Mouse (Mus musculus) embryonic facial prominence, embryonic 11.5 days (tissue): Measurements from ENCODE around the gene Ncan. TPM values are rescaled to one million over a fixed set of nuclear protein-coding genes. Genes with fewer than 3 reads are reported as not detected.
"Not testable (repeated sequence)": the region's sequence is repeated elsewhere in the genome, so short reads cannot be mapped to it uniquely, and the experiment has no call there.

Source experiments
- ATAC-seq: fragments of 200-750 bp; cut with Nextera tagmentation; replicated peaks from 2 replicates; pipeline ENCODE4 v1.8.0; 2017; ENCODE audit warnings: low read depth; ENCODE audit not compliant: insufficient number of reproducible peaks, low FRiP score, low TSS enrichment
- DNase-seq: peaks from one replicate; pipeline ENCODE4 v3.0.0-alpha.2; 2015; ENCODE audit warnings: low spot score
- H3K27ac ChIP-seq: fragments of 300-500 bp; sonication (generic); replicated peaks from 2 replicates; pipeline ENCODE4 v1.5.1; 2014; ENCODE audit warnings: mild to moderate bottlenecking, low read depth, low read length, control low read depth
- H3K27me3 ChIP-seq: fragments of 300-500 bp; sonication (generic); 2 replicates; pipeline ENCODE4 v1.6.1; 2014; ENCODE audit warnings: mild to moderate bottlenecking, low read length, moderate library complexity, mixed read lengths; ENCODE audit not compliant: control insufficient read depth, insufficient read depth
- H3K36me3 ChIP-seq: fragments of 300-500 bp; sonication (generic); replicated peaks from 2 replicates; pipeline ENCODE4 v1.6.1; 2014; ENCODE audit warnings: low read depth, mild to moderate bottlenecking, low read length, moderate library complexity, mixed read lengths; ENCODE audit not compliant: control insufficient read depth, insufficient read depth
- H3K4me1 ChIP-seq: fragments of 300-500 bp; sonication (generic); 2 replicates; pipeline ENCODE4 v1.6.1; 2014; ENCODE audit warnings: low read length, mixed read lengths; ENCODE audit not compliant: control insufficient read depth, insufficient read depth
- H3K4me2 ChIP-seq: fragments of 300-500 bp; sonication (generic); 2 replicates; pipeline ENCODE4 v1.6.1; 2014; ENCODE audit warnings: low read depth, mild to moderate bottlenecking, control low read depth, low read length, moderate library complexity
- H3K4me3 ChIP-seq: fragments of 300-500 bp; sonication (generic); 2 replicates; pipeline ENCODE4 v1.5.1; 2014; ENCODE audit warnings: low read depth, low read length, control low read depth
- H3K9ac ChIP-seq: fragments of 300-500 bp; sonication (generic); replicated peaks from 2 replicates; pipeline ENCODE4 v1.6.1; 2014; ENCODE audit warnings: mild to moderate bottlenecking, control low read depth, low read length
- H3K9me3 ChIP-seq: fragments of 300-500 bp; sonication (generic); replicated peaks from 2 replicates; pipeline ENCODE4 v1.6.1; 2016; ENCODE audit warnings: mild to moderate bottlenecking, low read length, inconsistent platforms, mixed read lengths; ENCODE audit not compliant: control insufficient read depth
- WGBS: fragments of 180-500 bp; shearing (Covaris S2); extraction: QIAGEN DNeasy Blood & Tissue Kit; methylation state at CpG from one replicate; pipeline ENCODE4 v1.1.7; 2014; 5-methylcytosine and 5-hydroxymethylcytosine counted together
- microRNA-seq: library from miRNA; unstranded; fragments of <30 nt; microRNA quantifications from one replicate; pipeline ENCODE4, GENCODE M21; 2016; ENCODE audit warnings: borderline number of aligned reads
- polyA plus RNA-seq: library from polyadenylated mRNA; unstranded; fragments of >200 nt; fragmentation: Nextera tagmentation; extraction: Ambion mirVana; gene quantifications from 2 replicates; pipeline ENCODE4 v1.2.1, GENCODE M21; 2014

The Ncan gene
- polyA plus RNA-seq, 1 experiment from 2014 or later: 6.4 TPM

- Histone ChIP-seq H3K9ac (no peak overlapping the region), H3K27ac (no peak overlapping the region), H3K36me3 (peaks cover 4% of the 10 kb centered on the region), H3K4me3 (no peak overlapping the region), H3K4me1 (no peaks in the 10 kb centered on the region), H3K27me3 (no peaks in the 10 kb centered on the region), H3K4me2 (no peak overlapping the region), H3K9me3 (no peaks in the 10 kb centered on the region)
- DNase-seq: no peak
- 80% methylated on average over 2 of the region's 2 CpGs for WGBS
- no peak for ATAC-seq
Observed at GRCm38 (mm10) chr8:70071836-70072440, 48.7 kb downstream of the Ncan start.

GRCm38 (mm10) chr8:70057721-70058120 is 63.0 kb downstream of the Ncan start:
- DNase-seq (no peak), ATAC-seq (no peak)
- H3K36me3 ChIP-seq: peaks cover 14% of the 10 kb centered on the region

DNA sequence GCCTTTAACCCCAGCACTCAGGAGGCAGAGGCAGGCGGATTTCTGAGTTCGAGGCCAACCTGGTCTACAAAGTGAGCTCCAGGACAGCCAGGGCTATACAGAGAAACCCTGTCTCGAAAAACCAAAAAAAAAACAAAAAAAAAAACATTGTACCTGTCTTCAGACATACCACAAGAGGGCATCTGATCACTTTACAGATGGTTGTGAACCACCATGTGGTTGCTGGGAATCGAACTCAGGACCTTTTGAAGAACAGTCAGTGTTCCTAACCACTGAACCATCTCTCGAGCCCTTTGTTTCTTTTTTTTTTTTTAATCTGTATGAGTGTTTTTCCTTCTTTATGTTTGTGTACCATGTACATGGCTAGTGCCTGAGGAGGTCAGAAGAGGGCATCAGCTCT is 70.2 kb downstream of the Ncan start:
- H3K9me3 ChIP-seq, H3K27me3 ChIP-seq, H3K4me2 ChIP-seq, H3K36me3 ChIP-seq, H3K9ac ChIP-seq, ATAC-seq, H3K4me3 ChIP-seq, DNase-seq, H3K27ac ChIP-seq, H3K4me1 ChIP-seq: not testable (repeated sequence)
- WGBS: 96% methylated on average over 5 of the region's 5 CpGs

More at GRCm38 (mm10) chr8:70057721-70058120, 63.0 kb downstream of the Ncan start:
- Histone ChIP-seq H3K4me1 (no peaks in the 10 kb centered on the region), H3K4me2 (no peak overlapping the region), H3K9me3 (no peaks in the 10 kb centered on the region), H3K4me3 (no peak overlapping the region), H3K27me3 (no peaks in the 10 kb centered on the region), H3K27ac (no peak overlapping the region), H3K9ac (no peak overlapping the region)
- 90% methylated on average over 1 of the region's 1 CpGs for WGBS

DNA sequence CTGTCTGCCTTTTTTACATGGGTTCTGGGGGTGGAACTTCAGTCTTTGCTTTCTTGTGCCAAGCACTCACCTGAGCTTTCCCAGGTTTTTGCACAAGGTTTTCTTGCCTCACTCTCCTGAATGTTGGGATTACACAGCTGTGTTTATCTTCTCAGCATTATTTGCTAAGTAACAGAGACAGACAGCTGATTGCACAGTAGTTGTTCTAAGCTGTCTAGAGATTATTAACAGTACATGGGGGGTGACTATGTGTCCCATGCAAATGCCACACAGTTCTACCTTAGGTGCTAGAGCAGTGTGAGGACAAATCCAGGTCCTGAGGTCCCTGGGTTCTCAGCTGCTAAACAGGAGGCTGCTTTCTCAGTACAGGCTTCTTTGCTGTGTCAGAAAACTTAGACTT is 71.0 kb downstream of the Ncan start:
- peaks cover 9% of the 10 kb centered on the region for H3K36me3 ChIP-seq
- H3K9me3 ChIP-seq: no peaks in the 10 kb centered on the region
- no peak overlapping the region for H3K4me2 ChIP-seq
- H3K4me1 ChIP-seq: no peaks in the 10 kb centered on the region
- no peaks in the 10 kb centered on the region for H3K27me3 ChIP-seq
- DNase-seq (no peak), ATAC-seq (no peak)
- H3K9ac ChIP-seq: no peak overlapping the region
- no peak overlapping the region for H3K4me3 ChIP-seq
- H3K27ac ChIP-seq: no peak overlapping the region

DNA sequence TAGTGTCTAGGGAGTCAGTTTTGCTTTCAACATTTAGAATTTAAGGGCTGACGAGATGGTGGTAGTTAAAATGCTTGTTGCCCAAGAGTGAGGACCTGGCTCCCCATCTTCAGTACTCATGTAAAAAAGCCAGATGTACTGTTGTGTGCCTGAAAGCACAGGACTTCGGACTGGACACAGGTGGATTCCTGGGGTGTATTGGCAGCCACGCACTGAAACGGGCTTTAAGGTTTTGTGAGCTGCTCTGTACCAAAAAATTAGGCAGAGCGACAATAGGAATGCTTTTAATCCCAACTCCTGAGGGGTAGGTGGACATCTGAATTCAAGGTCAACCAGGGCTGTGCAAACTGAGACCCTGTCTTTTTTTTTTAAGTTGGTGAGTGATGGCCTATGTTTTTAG is 76.7 kb downstream of the Ncan start:
- H3K9me3 ChIP-seq: no peaks in the 10 kb centered on the region
- no peaks in the 10 kb centered on the region for H3K36me3 ChIP-seq
- H3K27ac ChIP-seq: no peak overlapping the region
- no peak overlapping the region; the same call in 1 of the 2 replicates for H3K4me3 ChIP-seq
- no peak for ATAC-seq
- no peak for DNase-seq
- peak overlapping the region; percentile 96 for H3K9ac ChIP-seq
- 86% methylated on average over 5 of the region's 5 CpGs for WGBS
- H3K4me2 ChIP-seq: no peak overlapping the region
- no peaks in the 10 kb centered on the region for H3K4me1 ChIP-seq
- H3K27me3 ChIP-seq: no peaks in the 10 kb centered on the region

Small RNAs within 50 kb of the gene (microRNA-seq; reads per million reads assigned to microRNA genes)
- not detected for gene Mir7066

Other genes with a start within 250 kb of the Ncan start
- 0.32 and 0.66 TPM in 2 replicates for gene Cilp2, start 233.2 kb downstream of the Ncan start, polyA plus RNA-seq
- gene Tssk6, start 218.7 kb downstream of the Ncan start, polyA plus RNA-seq: 3.2 and 3.7 TPM in 2 replicates
- 158 and 165 TPM in 2 replicates for gene Ndufa13, start 218.3 kb downstream of the Ncan start, polyA plus RNA-seq
- gene Yjefn3, start 218.2 kb downstream of the Ncan start, polyA plus RNA-seq: 3.6 TPM in 2 replicates
- gene Gatad2a, start 124.5 kb downstream of the Ncan start, polyA plus RNA-seq: 64.4 and 78.8 TPM in 2 replicates
- gene Mau2, start 78.1 kb downstream of the Ncan start, polyA plus RNA-seq: 44.8 and 47.8 TPM in 2 replicates
- 29.1 and 32.1 TPM in 2 replicates for gene Sugp1, start 78.1 kb downstream of the Ncan start, polyA plus RNA-seq
- gene Tm6sf2, start 47.9 kb downstream of the Ncan start, polyA plus RNA-seq: 0.34 and 0.72 TPM in 2 replicates
- gene Hapln4, start 37.4 kb downstream of the Ncan start, polyA plus RNA-seq: 0.07 TPM in 1 of 2 replicates, not detected in the other
- 19.2 and 19.5 TPM in 2 replicates for gene Nr2c2ap, start 10.5 kb upstream of the Ncan start, polyA plus RNA-seq
- 17.0 and 18.3 TPM in 2 replicates for gene Rfxank, start 18.3 kb upstream of the Ncan start, polyA plus RNA-seq
- 40.4 and 46.6 TPM in 2 replicates for gene Borcs8, start 18.6 kb upstream of the Ncan start, polyA plus RNA-seq
- gene Mef2b, start 18.8 kb upstream of the Ncan start, polyA plus RNA-seq: 0.45 and 0.64 TPM in 2 replicates
- 26.2 and 29.8 TPM in 2 replicates for gene Tmem161a, start 51.5 kb upstream of the Ncan start, polyA plus RNA-seq
- gene Slc25a42, start 91.4 kb upstream of the Ncan start, polyA plus RNA-seq: 1.3 and 1.4 TPM in 2 replicates
- 31.4 and 34.0 TPM in 2 replicates for gene Sugp2, start 113.4 kb upstream of the Ncan start, polyA plus RNA-seq
- 21.9 and 28.4 TPM in 2 replicates for gene Armc6, start 113.6 kb upstream of the Ncan start, polyA plus RNA-seq
- 48.9 and 52.9 TPM in 2 replicates for gene Homer3, start 162.0 kb upstream of the Ncan start, polyA plus RNA-seq
- gene Ddx49, start 181.6 kb upstream of the Ncan start, polyA plus RNA-seq: 51.4 and 52.5 TPM in 2 replicates
- gene Cope, start 181.6 kb upstream of the Ncan start, polyA plus RNA-seq: 220 and 271 TPM in 2 replicates
- gene Cers1, start 194.9 kb upstream of the Ncan start, polyA plus RNA-seq: 3.9 and 4.0 TPM in 2 replicates
- 0.22 and 3.1 TPM in 2 replicates for gene Gdf1, start 208.9 kb upstream of the Ncan start, polyA plus RNA-seq
- gene Upf1, start 232.4 kb upstream of the Ncan start, polyA plus RNA-seq: 20.4 and 21.0 TPM in 2 replicates